17 mouse cellular contexts compared by ENCODE assay signal in the genomic region with DNA sequence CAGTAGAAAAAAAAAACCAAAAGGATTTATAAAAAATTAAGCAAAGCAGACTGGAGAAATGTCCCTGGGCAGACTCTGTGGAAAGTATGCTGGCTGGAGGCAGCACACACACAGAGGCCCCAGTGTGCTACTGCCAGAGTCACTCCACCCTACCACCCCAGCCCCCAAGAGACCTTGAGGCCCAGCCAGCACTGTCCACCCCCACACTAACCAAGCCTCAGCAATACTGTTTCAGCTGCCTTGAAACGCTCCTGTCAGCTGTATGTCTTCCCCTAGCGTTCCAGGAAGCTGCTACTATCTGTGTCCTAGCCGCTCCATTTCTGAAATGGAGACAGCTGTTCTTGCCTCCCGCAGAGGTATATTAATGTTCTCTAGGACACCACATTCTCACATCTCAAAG. TPM values are rescaled to one million over a fixed set of nuclear protein-coding genes. Genes with fewer than 3 reads are reported as not detected.
DNase-seq lines count a peak whose midpoint lies in the region; ATAC-seq and TF ChIP-seq lines count a peak whose summit lies in the region.
"Had no signal": no experiment of that assay in that cellular context is flagged by ENCODE, and none has a peak within 500 bp of the region (broad histone marks: within the 10 kb centered on the region; RNA-seq: fewer than 3 reads in every experiment).

No protein-coding gene starts in this region.

- H3K9ac ChIP-seq in liver, embryonic 16.5 days (ENCODE audit: low read depth, low read length): no peak overlapping the region
- no peak overlapping the region for H3K9ac ChIP-seq in liver, postnatal 0 days (replicated peaks)
- no peak overlapping the region for H3K9ac ChIP-seq in intestine, postnatal 0 days (ENCODE audit: low read depth, low read length)
- H3K9ac ChIP-seq: forebrain, embryonic 15.5 days; hindbrain, embryonic 12.5 days; midbrain, embryonic 12.5 days had no signal

- no peak for TF ChIP-seq CTCF in liver, postnatal 0 days (IDR thresholded peaks at IDR 0.05; ENCODE audit: low read depth)
- no peak for TF ChIP-seq CTCF in intestine, postnatal 0 days (IDR thresholded peaks at IDR 0.05; ENCODE audit: low read depth)

- no peak for TF ChIP-seq EP300 in liver, postnatal 0 days (IDR thresholded peaks at IDR 0.05; ENCODE audit: low read depth)

- WGBS in liver, embryonic 16.5 days (ENCODE audit: insufficient replicate concordance): 56% methylated on average over 4 of the region's 4 CpGs
- WGBS in liver, postnatal 0 days (ENCODE audit: insufficient replicate concordance): 73% methylated on average over 4 of the region's 4 CpGs
- WGBS in intestine, postnatal 0 days: 63% methylated on average over 4 of the region's 4 CpGs

- H3K9me3 ChIP-seq in liver, embryonic 16.5 days (replicated peaks; ENCODE audit: control insufficient read depth, low read length): no peaks in the 10 kb centered on the region
- no peaks in the 10 kb centered on the region for H3K9me3 ChIP-seq in liver, postnatal 0 days (ENCODE audit: low read length)
- no peaks in the 10 kb centered on the region for H3K9me3 ChIP-seq in intestine, postnatal 0 days (ENCODE audit: control insufficient read depth)
- H3K9me3 ChIP-seq: forebrain, embryonic 15.5 days; hindbrain, embryonic 12.5 days; midbrain, embryonic 12.5 days had no signal

- DNase-seq in gastrocnemius, adult 18-20 months (ENCODE audit: low spot score): peak; percentile 23
- no peak for DNase-seq in gastrocnemius, postnatal 10 days
- DNase-seq in liver, postnatal 0 days: no peak
- DNase-seq in adrenal gland, adult 2 months: peak; percentile 83
- peak; percentile 4 for DNase-seq in brain, adult 2 months (ENCODE audit: low read depth, low spot score)
- no peak for DNase-seq in retina, embryonic 14.5 days (ENCODE audit: low spot score)
- DNase-seq: cerebellum, postnatal 25 days; liver; right cerebral cortex, adult 18-20 months; thymus, adult 2 months had no signal

- 0 out of 2 replicates have a peak, but pooled peaks have one; percentile 13 for ATAC-seq in liver, embryonic 16.5 days (ENCODE audit: low read depth)
- ATAC-seq in liver, postnatal 0 days: no peak
- no peak for ATAC-seq in intestine, postnatal 0 days
- ATAC-seq: forebrain, embryonic 15.5 days; inflammation-experienced regulatory T-cells, adult 6 months had no signal

- no peaks in the 10 kb centered on the region for H3K36me3 ChIP-seq in liver, embryonic 16.5 days (ENCODE audit: control insufficient read depth, insufficient read depth)
- no peaks in the 10 kb centered on the region for H3K36me3 ChIP-seq in liver, postnatal 0 days (replicated peaks; ENCODE audit: insufficient read depth, low read length)
- H3K36me3 ChIP-seq in intestine, postnatal 0 days (ENCODE audit: control insufficient read depth, insufficient read depth): no peaks in the 10 kb centered on the region
- H3K36me3 ChIP-seq: forebrain, embryonic 15.5 days; hindbrain, embryonic 12.5 days; midbrain, embryonic 12.5 days had no signal

- no peak overlapping the region for H3K4me2 ChIP-seq in liver, embryonic 16.5 days (ENCODE audit: low read depth, low read length)
- H3K4me2 ChIP-seq in liver, postnatal 0 days (ENCODE audit: low read depth, low read length): no peak overlapping the region
- H3K4me2 ChIP-seq in intestine, postnatal 0 days (replicated peaks; ENCODE audit: low read depth): no peak overlapping the region
- H3K4me2 ChIP-seq: forebrain, embryonic 15.5 days; hindbrain, embryonic 12.5 days; midbrain, embryonic 12.5 days had no signal

- H3K4me1 ChIP-seq in liver, embryonic 16.5 days (ENCODE audit: control insufficient read depth, low read depth, low read length): no peaks in the 10 kb centered on the region
- H3K4me1 ChIP-seq in liver, postnatal 0 days (ENCODE audit: insufficient read depth): no peaks in the 10 kb centered on the region
- H3K4me1 ChIP-seq in intestine, postnatal 0 days (replicated peaks; ENCODE audit: control insufficient read depth, insufficient read depth, low read length): no peaks in the 10 kb centered on the region
- H3K4me1 ChIP-seq: forebrain, embryonic 15.5 days; hindbrain, embryonic 12.5 days; midbrain, embryonic 12.5 days had no signal

- H3K27ac ChIP-seq in liver, embryonic 16.5 days (ENCODE audit: low read length): no peak overlapping the region
- H3K27ac ChIP-seq in liver, postnatal 0 days (ENCODE audit: low read depth): no peak overlapping the region
- H3K27ac ChIP-seq in intestine, postnatal 0 days (ENCODE audit: low read depth, low read length): no peak overlapping the region
- H3K27ac ChIP-seq: forebrain, embryonic 15.5 days; hindbrain, embryonic 12.5 days; macrophage; midbrain, embryonic 12.5 days had no signal

- H3K4me3 ChIP-seq in liver, embryonic 16.5 days (ENCODE audit: low read depth, low read length): no peak overlapping the region
- H3K4me3 ChIP-seq in liver, postnatal 0 days (ENCODE audit: low read depth, low read length): no peak overlapping the region
- no peak overlapping the region for H3K4me3 ChIP-seq in intestine, postnatal 0 days (ENCODE audit: low read depth, low read length)
- H3K4me3 ChIP-seq: forebrain, embryonic 15.5 days; hindbrain, embryonic 12.5 days; midbrain, embryonic 12.5 days had no signal

- no peaks in the 10 kb centered on the region; the same call in 1 of the 2 replicates for H3K27me3 ChIP-seq in liver, embryonic 16.5 days (ENCODE audit: control insufficient read depth, insufficient read depth, low read depth, low read length)
- no peaks in the 10 kb centered on the region for H3K27me3 ChIP-seq in liver, postnatal 0 days (ENCODE audit: insufficient read depth, low read length)
- H3K27me3 ChIP-seq in intestine, postnatal 0 days (replicated peaks; ENCODE audit: control insufficient read depth, insufficient read depth, low read length): no peaks in the 10 kb centered on the region
- H3K27me3 ChIP-seq: forebrain, embryonic 15.5 days had no signal

RNA-seq across cellular contexts. Expression of gene Maged2, which starts 16.2 kb away (rescaled TPM):
- 10 to 100 TPM; 10.7 to 11.6 TPM for total RNA-seq in gastrocnemius, adult 18-20 months (2021)
- total RNA-seq in gastrocnemius, postnatal 10 days (2021): 100 to 1,000 TPM; 624 to 636 TPM
- polyA plus RNA-seq in liver, embryonic 16.5 days (2015; fragmentation: Nextera tagmentation; extraction: Ambion mirVana): 56.9 and 61.6 TPM in 2 replicates
- 30.0 and 32.1 TPM in 2 replicates for polyA plus RNA-seq in liver, postnatal 0 days (2015; fragmentation: Nextera tagmentation; extraction: Ambion mirVana)
- 100 to 1,000 TPM in 1 of 2 experiments, 10 to 100 TPM in 1; 83.9 to 107 TPM for total RNA-seq in adrenal gland, adult 2 months (2021)
- 36.6 and 45.6 TPM in 2 replicates for polyA plus RNA-seq in adrenal gland, adult 2 months (2012; rRNA removed)
- polyA plus RNA-seq in intestine, postnatal 0 days (2015; fragmentation: Nextera tagmentation; extraction: Ambion mirVana): 142 and 143 TPM in 2 replicates

Comparison
In these comparisons a context has a peak if more than half of its experiments do, and no peak if none do; other contexts are left out.
1. DNase-seq: peak in gastrocnemius, adult 18-20 months (single experiment), adrenal gland, adult 2 months (single experiment) and brain, adult 2 months (single experiment); none in gastrocnemius, postnatal 10 days (single experiment), liver, postnatal 0 days (single experiment) and retina, embryonic 14.5 days (single experiment).